Mouse (Mus musculus) MN1 (cell line): Measurements from ENCODE around the gene Agbl2.

Experiments used
- DNase-seq: peaks from one replicate; pipeline ENCODE4 v3.0.0-alpha.2; 2016; ENCODE audit warnings: low spot score

The Agbl2 gene

GRCm38 (mm10) chr2:90816144-90816543 lies 33.6 kb downstream of the Agbl2 start:
- no peak for DNase-seq

- no peak for DNase-seq
These were observed 36.2 kb downstream of the Agbl2 start for GRCm38 (mm10) chr2:90818710-90819109.

GRCm38 (mm10) chr2:90820894-90821293 lies 38.4 kb downstream of the Agbl2 start:
- no peak for DNase-seq

GRCm38 (mm10) chr2:90822978-90823377 lies 40.5 kb downstream of the Agbl2 start:
- DNase-seq = no peak

- DNase-seq = no peak
These were observed 41.3 kb downstream of the Agbl2 start for GRCm38 (mm10) chr2:90823781-90824180.

GRCm38 (mm10) chr2:90824528-90824927 lies 42.0 kb downstream of the Agbl2 start:
- peak; percentile 22 for DNase-seq

GRCm38 (mm10) chr2:90825515-90826172 lies 43.1 kb downstream of the Agbl2 start:
- no peak for DNase-seq

- peak; percentile 17 for DNase-seq
These were observed 46.2 kb downstream of the Agbl2 start for GRCm38 (mm10) chr2:90828739-90829138.

GRCm38 (mm10) chr2:90833502-90833901 lies 51.0 kb downstream of the Agbl2 start:
- DNase-seq = no peak

GRCm38 (mm10) chr2:90838621-90839020 lies 56.1 kb downstream of the Agbl2 start:
- no peak for DNase-seq

GRCm38 (mm10) chr2:90843666-90844065 lies 61.1 kb downstream of the Agbl2 start:
- DNase-seq = no peak

- DNase-seq = no peak
These were observed 61.7 kb downstream of the Agbl2 start for GRCm38 (mm10) chr2:90844262-90844661.

- no peak for DNase-seq
These were observed 62.7 kb downstream of the Agbl2 start for GRCm38 (mm10) chr2:90845234-90845633.

GRCm38 (mm10) chr2:90846171-90846570 lies 63.6 kb downstream of the Agbl2 start:
- DNase-seq = peak; percentile 43

GRCm38 (mm10) chr2:90846597-90846954 lies 64.0 kb downstream of the Agbl2 start:
- DNase-seq = no peak

GRCm38 (mm10) chr2:90846955-90847680 lies 64.6 kb downstream of the Agbl2 start, which contains the start of gene Mtch2:
Gene Mtch2 (plus strand): TSS chr2:90847155.
- DNase-seq = peak; percentile 98

- peak; percentile 35 for DNase-seq
These were observed 65.1 kb downstream of the Agbl2 start for GRCm38 (mm10) chr2:90847681-90848050.

GRCm38 (mm10) chr2:90848331-90848730 lies 65.8 kb downstream of the Agbl2 start:
- DNase-seq = no peak

- DNase-seq = no peak
These were observed 67.9 kb downstream of the Agbl2 start for GRCm38 (mm10) chr2:90850401-90850800.

GRCm38 (mm10) chr2:90861486-90861885 lies 79.0 kb downstream of the Agbl2 start:
- DNase-seq = no peak

GRCm38 (mm10) chr2:90864184-90864583 lies 81.7 kb downstream of the Agbl2 start:
- DNase-seq = no peak

- DNase-seq = peak; percentile 83
These were observed 84.0 kb downstream of the Agbl2 start for GRCm38 (mm10) chr2:90866524-90866923.

GRCm38 (mm10) chr2:90870136-90870601 lies 87.6 kb downstream of the Agbl2 start:
- DNase-seq = peak; percentile 34
